Mouse (Mus musculus) c-Kit-positive CD71-positive TER-119-positive erythroid progenitor cells, embryonic 14.5 days (primary cell): ENCODE measurements around the gene Cby1.
"Not testable (repeated sequence)": the region's sequence is repeated elsewhere in the genome, so short reads cannot be mapped to it uniquely, and the experiment has no call there.

Experiments used
- DNase-seq: peaks from one replicate; pipeline ENCODE4 v3.0.0-alpha.2; 2013; ENCODE audit warnings: low spot score

Gene Cby1

GRCm38 (mm10) chr15:79658531-79659375 is at the start of gene Cby1, which contains the start of gene Fam227a:
Gene Cby1, plus strand, starts transcription at chr15:79659199.
Gene Fam227a, minus strand, starts transcription at chr15:79658956.
- DNase-seq, result peak; percentile 94

- no peak for DNase-seq
These were observed 49.8 kb upstream of the Cby1 start for GRCm38 (mm10) chr15:79609226-79609625.

GRCm38 (mm10) chr15:79615501-79615900 is 43.5 kb upstream of the Cby1 start:
- DNase-seq, result no peak

- no peak for DNase-seq
These were observed 42.3 kb upstream of the Cby1 start for GRCm38 (mm10) chr15:79616729-79617128.

GRCm38 (mm10) chr15:79617135-79617534 is 41.9 kb upstream of the Cby1 start:
- DNase-seq, result no peak

- DNase-seq, result no peak
These were observed 40.5 kb upstream of the Cby1 start for GRCm38 (mm10) chr15:79618456-79618855.

- peak; percentile 30 for DNase-seq
These were observed 39.1 kb upstream of the Cby1 start for GRCm38 (mm10) chr15:79619770-79620414.

GRCm38 (mm10) chr15:79630471-79630870 is 28.5 kb upstream of the Cby1 start:
- DNase-seq, result no peak

- DNase-seq, result no peak
These were observed 17.7 kb upstream of the Cby1 start for GRCm38 (mm10) chr15:79641135-79641817.

GRCm38 (mm10) chr15:79645483-79645882 is 13.5 kb upstream of the Cby1 start:
- DNase-seq, result no peak

- DNase-seq, result no peak
These were observed 10.9 kb upstream of the Cby1 start for GRCm38 (mm10) chr15:79648130-79648529.

- peak; percentile 31 for DNase-seq
These were observed 8.4 kb upstream of the Cby1 start for GRCm38 (mm10) chr15:79650569-79650968.

GRCm38 (mm10) chr15:79651481-79651880 is 7.5 kb upstream of the Cby1 start:
- DNase-seq, result peak; percentile 42

- DNase-seq, result no peak
These were observed 2.5 kb upstream of the Cby1 start for GRCm38 (mm10) chr15:79656451-79656850.

GRCm38 (mm10) chr15:79657837-79658530 is 1.0 kb upstream of the Cby1 start:
- peak; percentile 94 for DNase-seq

- peak; percentile 60 for DNase-seq
These were observed 2.9 kb downstream of the Cby1 start for GRCm38 (mm10) chr15:79661852-79662251.

- no peak for DNase-seq
These were observed 5.7 kb downstream of the Cby1 start for GRCm38 (mm10) chr15:79664666-79665065.

GRCm38 (mm10) chr15:79669195-79669594 is 10.2 kb downstream of the Cby1 start:
- no peak for DNase-seq

GRCm38 (mm10) chr15:79670249-79670971 is 11.4 kb downstream of the Cby1 start, which contains the start of gene Tomm22:
Gene Tomm22, plus strand, starts transcription at chr15:79670861.
- DNase-seq, result peak; percentile 84

- DNase-seq, result no peak
These were observed 11.9 kb downstream of the Cby1 start for GRCm38 (mm10) chr15:79670972-79671299.

- not testable (repeated sequence) for DNase-seq
These were observed 12.9 kb downstream of the Cby1 start for GRCm38 (mm10) chr15:79671828-79672348.
